Comparison of ENCODE assay signal across 8 mouse cellular contexts in the genomic region with DNA sequence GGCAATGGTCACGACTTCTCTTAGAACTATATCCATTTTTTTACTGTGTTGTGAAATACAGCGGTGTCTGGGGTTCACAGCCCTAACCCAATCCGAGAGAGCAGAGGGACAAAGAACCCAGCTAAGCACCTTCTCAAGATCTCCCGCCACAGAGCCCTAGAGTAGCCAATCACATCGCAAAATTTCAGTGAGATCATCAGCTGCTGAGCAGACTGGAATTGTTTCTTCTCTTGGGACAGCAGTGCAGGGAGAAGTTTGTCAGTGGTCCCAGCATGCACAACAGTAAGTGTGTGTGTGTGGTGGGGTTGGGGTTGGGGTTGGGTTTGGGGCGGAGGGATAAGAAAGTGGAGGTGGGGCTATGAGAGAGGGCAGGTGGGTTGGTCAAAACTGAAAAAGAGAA. TPM values are rescaled to one million over a fixed set of nuclear protein-coding genes. Genes with fewer than 3 reads are reported as not detected.
DNase-seq lines count a peak whose midpoint lies in the region; ATAC-seq lines count a peak whose summit lies in the region.

No protein-coding gene starts in this region.

- DNase-seq in thymus, postnatal 25 days = peak; percentile 6
- no peak for DNase-seq in thymus, adult 18-20 months
- peak; percentile 73 for DNase-seq in embryo, embryonic 11.5 days (ENCODE audit: low read depth, low spot score)
- DNase-seq in kidney, postnatal 10 days = peak; percentile 39
- peak; percentile 75 for DNase-seq in splenic B cell, adult 2 months (ENCODE audit: low read depth, low spot score)
- DNase-seq in cerebellum, adult 9-10 months = no peak

- peaks cover 8 to 11% of the 10 kb centered on the region in 2 experiments for H3K4me1 ChIP-seq in heart, embryonic 14.5 days (ENCODE audit: control insufficient read depth in 2 of 2, insufficient read depth in 2 of 2, low read length in 2 of 2)

- no peak overlapping the region for H3K27ac ChIP-seq in heart, embryonic 14.5 days (replicated peaks in 1 of 2; ENCODE audit: control insufficient read depth in 1 of 2, insufficient read depth in 1 of 2, low read depth in 2 of 2, low read length in 2 of 2)

- peak overlapping the region; percentile 66 for H3K4me2 ChIP-seq in heart, embryonic 14.5 days (ENCODE audit: low read length)

- H3K9ac ChIP-seq in heart, embryonic 14.5 days (ENCODE audit: low read length) = peak overlapping the region; percentile 34; the same call in 1 of the 2 replicates

- whole genome bisulfite sequencing in heart, embryonic 14.5 days = 1% methylated on average over 6 of the region's 6 CpGs

- no peaks in the 10 kb centered on the region for H3K36me3 ChIP-seq in heart, embryonic 14.5 days (ENCODE audit: control insufficient read depth, insufficient read depth, low read length)
- no peaks in the 10 kb centered on the region for H3K36me3 ChIP-seq in splenic B cell, adult 2 months (ENCODE audit: control insufficient read depth, insufficient read depth, low read length, poor library complexity, severe bottlenecking)

- peak; percentile 60 for ATAC-seq in heart, embryonic 14.5 days (ENCODE audit: insufficient number of reproducible peaks, insufficient read depth, low FRiP score, low read depth)
- ATAC-seq in megakaryocyte-erythroid progenitor cell, adult 5-6 weeks (replicated peaks; ENCODE audit: low FRiP score, low TSS enrichment, poor library complexity, severe bottlenecking) = peak; percentile 92

- H3K9me3 ChIP-seq in heart, embryonic 14.5 days (ENCODE audit: control insufficient read depth, low read length) = no peaks in the 10 kb centered on the region

- H3K27me3 ChIP-seq in heart, embryonic 14.5 days (ENCODE audit: control insufficient read depth, insufficient read depth, low read length) = no peaks in the 10 kb centered on the region
- H3K27me3 ChIP-seq in splenic B cell, adult 2 months (ENCODE audit: control insufficient read depth, insufficient read depth, low read length, poor library complexity, severe bottlenecking) = no peaks in the 10 kb centered on the region

- H3K4me3 ChIP-seq in heart, embryonic 14.5 days (ENCODE audit: control insufficient read depth in 1 of 2, insufficient read depth in 1 of 2, low read depth in 1 of 2, low read length in 2 of 2) = peak overlapping the region; percentile 26 to 29; a peak in 3 of 4 replicates

RNA-seq across cellular contexts. Expression of a gene that starts 0.7 kb away (rescaled TPM):
- polyA plus RNA-seq in heart, embryonic 14.5 days (2014; fragmentation: Nextera tagmentation; extraction: Ambion mirVana) = 2.2 and 2.5 TPM in 2 replicates
- total RNA-seq in megakaryocyte-erythroid progenitor cell, adult 5-6 weeks (2014; fragmentation: Nextera tagmentation) = 18.1 and 20.7 TPM in 2 replicates
- total RNA-seq in megakaryocyte-erythroid progenitor cell, adult 5-6 weeks (2017) = 17.9 and 23.6 TPM in 2 replicates

RNA-seq across cellular contexts. Expression of a gene that starts 16.4 kb away (rescaled TPM):
- polyA plus RNA-seq in heart, embryonic 14.5 days (2014; fragmentation: Nextera tagmentation; extraction: Ambion mirVana) = 0.45 and 0.96 TPM in 2 replicates
- 0.70 and 1.1 TPM in 2 replicates for total RNA-seq in megakaryocyte-erythroid progenitor cell, adult 5-6 weeks (2014; fragmentation: Nextera tagmentation)
- not detected in 2 replicates for total RNA-seq in megakaryocyte-erythroid progenitor cell, adult 5-6 weeks (2017)

RNA-seq across cellular contexts. Expression of a gene that starts 17.5 kb away (rescaled TPM):
- 1.0 and 1.1 TPM in 2 replicates for polyA plus RNA-seq in heart, embryonic 14.5 days (2014; fragmentation: Nextera tagmentation; extraction: Ambion mirVana)
- not detected in 2 replicates for total RNA-seq in megakaryocyte-erythroid progenitor cell, adult 5-6 weeks (2014; fragmentation: Nextera tagmentation)
- not detected in 2 replicates for total RNA-seq in megakaryocyte-erythroid progenitor cell, adult 5-6 weeks (2017)

Comparison
In these comparisons a context has a peak if more than half of its experiments do, and no peak if none do; other contexts are left out.
1. DNase-seq: peak in thymus, postnatal 25 days (single experiment), embryo, embryonic 11.5 days (single experiment), kidney, postnatal 10 days (single experiment) and splenic B cell, adult 2 months (single experiment); none in thymus, adult 18-20 months (0 of 2) and cerebellum, adult 9-10 months (single experiment).